Mouse (Mus musculus) liver, adult 2 months (tissue): ENCODE data around the gene Adrb1. TPM values are rescaled to one million over a fixed set of nuclear protein-coding genes. Genes with fewer than 3 reads are reported as not detected.

Experiments
- DNase-seq: peaks from one replicate; pipeline ENCODE4 v3.0.0-alpha.2; 2011; ENCODE audit warnings: low read depth, low spot score; ENCODE audit errors: extremely low read depth
- H3K27ac ChIP-seq: fragments of 200-500 bp; replicated peaks from 2 replicates; pipeline ENCODE4 v1.5.1; 2012; ENCODE audit warnings: low read depth, mild to moderate bottlenecking, control low read depth, inconsistent platforms, low read length; ENCODE audit not compliant: insufficient read depth
- H3K27me3 ChIP-seq: fragments of 200-500 bp; 2 replicates; pipeline ENCODE4 v1.6.1; 2012; ENCODE audit warnings: mild to moderate bottlenecking, moderate library complexity, low read length, inconsistent platforms; ENCODE audit not compliant: control insufficient read depth, insufficient read depth
- H3K36me3 ChIP-seq: fragments of 200-500 bp; 2 replicates; pipeline ENCODE4 v1.6.1; 2012; ENCODE audit warnings: low read length, inconsistent platforms; ENCODE audit not compliant: control insufficient read depth, insufficient read depth
- H3K4me1 ChIP-seq: fragments of 200-500 bp; 2 replicates; pipeline ENCODE4 v1.6.1; 2011; ENCODE audit warnings: low read length; ENCODE audit not compliant: control insufficient read depth, insufficient read depth
- H3K4me3 ChIP-seq: fragments of 200-500 bp; 2 replicates; pipeline ENCODE4 v1.5.1; 2011; ENCODE audit warnings: low read depth, mild to moderate bottlenecking, control low read depth, low read length, moderate library complexity; ENCODE audit not compliant: insufficient read depth
- H3K79me2 ChIP-seq: fragments of 200-500 bp; 2 replicates; pipeline ENCODE4 v1.6.1; 2012; ENCODE audit warnings: inconsistent platforms, mild to moderate bottlenecking, low read length, moderate library complexity; ENCODE audit not compliant: control insufficient read depth, insufficient read depth
- H3K9ac ChIP-seq: fragments of 200-500 bp; 2 replicates; pipeline ENCODE4 v1.6.1; 2012; ENCODE audit warnings: low read depth, mild to moderate bottlenecking, control low read depth, inconsistent platforms, low read length
- CTCF ChIP-seq: fragments of 200-500 bp; IDR thresholded peaks from 2 replicates; pipeline ENCODE4 v1.5.1; 2011; ENCODE audit warnings: low read depth, low read length, control low read depth
- POLR2A ChIP-seq: fragments of 200-500 bp; IDR thresholded peaks from 2 replicates; pipeline ENCODE4 v1.6.1; 2011; ENCODE audit warnings: low read length, control low read depth; ENCODE audit not compliant: insufficient read depth; ENCODE audit errors: extremely low read depth
- WGBS: fragments of 180-500 bp; shearing (Covaris S2); methylation state at CpG from one replicate; pipeline ENCODE4 v1.1.7; 2018; 5-methylcytosine and 5-hydroxymethylcytosine counted together
- polyA plus RNA-seq: library from polyadenylated mRNA; depleted of rRNA; stranded (reverse); fragments of >200 nt; gene quantifications from 2 replicates; pipeline ENCODE4 v1.2.3, GENCODE M21; 2012; rRNA removed
- total RNA-seq: library from RNA; depleted of rRNA; stranded (reverse); fragments of >200 nt; gene quantifications from 2 replicates; pipeline ENCODE4 v1.2.3, GENCODE M21; 2014; rRNA removed

Gene Adrb1
- total RNA-seq (0.40 and 0.65 TPM in 2 replicates), polyA plus RNA-seq (0.66 and 0.89 TPM in 2 replicates)

DNA sequence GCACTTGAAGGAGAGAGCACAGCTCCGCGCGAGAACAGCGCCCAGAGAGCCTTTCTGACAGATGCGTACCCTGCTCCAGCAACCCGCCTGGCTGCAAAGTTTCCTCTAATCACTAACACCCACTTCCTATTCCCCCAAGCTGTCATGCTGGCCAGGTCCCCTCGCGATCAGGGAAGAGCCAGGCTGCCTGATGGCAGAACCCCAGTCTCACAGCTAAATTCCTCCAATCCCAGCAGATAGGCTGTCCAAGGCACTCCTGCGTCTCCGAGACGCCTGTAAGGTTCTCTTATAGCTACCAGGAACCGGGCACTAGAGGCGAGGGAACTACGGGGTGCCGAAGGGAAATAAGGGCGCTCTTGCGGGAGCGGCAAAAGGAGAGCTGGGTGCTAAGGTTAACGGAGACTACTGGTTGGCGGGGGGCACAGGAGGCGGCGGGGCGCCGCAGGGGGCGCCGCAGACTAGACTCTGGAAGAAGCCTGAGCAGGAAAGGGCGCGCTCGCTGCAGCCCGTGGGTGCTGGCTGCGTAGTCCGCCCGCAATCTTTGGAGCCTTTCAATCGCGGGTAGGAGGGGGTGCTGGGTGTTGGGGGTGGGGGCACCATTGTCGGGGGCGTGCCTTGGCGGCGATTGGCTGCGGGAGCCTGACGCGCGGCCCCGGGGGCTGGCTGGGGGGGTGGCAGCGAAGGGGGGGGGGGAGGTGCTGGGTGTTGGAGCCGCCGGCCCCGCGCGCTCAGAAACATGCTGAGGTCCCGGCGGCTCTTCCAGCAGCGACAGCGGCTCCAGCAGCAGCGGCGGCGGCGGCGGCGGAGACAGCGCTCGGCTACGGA is at the start of gene Adrb1:
TSS of gene Adrb1 (plus strand) at position 813 of the 825 bp plus-strand sequence.
- H3K4me1 ChIP-seq = no peaks in the 10 kb centered on the region
- H3K79me2 ChIP-seq = no peaks in the 10 kb centered on the region
- H3K9ac ChIP-seq = peak within 1 kb of the TSS; percentile 36
- 3% methylated on average over 48 of the region's 63 CpGs for WGBS
- H3K27me3 ChIP-seq = peaks cover 20% of the 10 kb centered on the region
- no peak for DNase-seq
- no peak within 1 kb of the TSS for H3K27ac ChIP-seq
- no peak for TF ChIP-seq CTCF
- no peak for TF ChIP-seq POLR2A
- peak within 1 kb of the TSS; percentile 35 for H3K4me3 ChIP-seq
- H3K36me3 ChIP-seq = no peaks in the 10 kb centered on the region

DNA sequence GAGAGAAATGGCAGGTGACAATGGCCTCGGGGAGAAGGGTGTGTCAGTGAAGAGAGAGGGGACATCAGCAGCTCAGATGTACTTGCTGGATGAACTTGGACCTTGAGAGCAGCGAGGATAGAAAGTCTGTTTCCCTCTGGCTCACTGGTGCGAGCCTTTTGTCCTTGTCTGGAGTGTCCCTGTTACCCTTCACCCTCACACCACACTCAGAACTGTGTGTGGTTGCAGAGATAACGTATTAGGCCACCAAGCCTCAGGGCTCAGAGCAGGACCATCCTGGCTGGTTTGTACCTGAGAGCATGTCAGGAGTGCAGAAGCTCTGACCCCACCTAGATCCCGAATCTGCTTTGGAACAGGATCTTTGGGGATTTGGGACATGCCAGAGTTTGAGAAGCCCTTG is 46.3 kb upstream of the Adrb1 start:
- no peak for DNase-seq
- Histone ChIP-seq H3K27me3 (peaks cover 3% of the 10 kb centered on the region; the same call in 1 of the 2 replicates), H3K4me3 (no peak overlapping the region), H3K9ac (no peak overlapping the region), H3K4me1 (peaks cover 5% of the 10 kb centered on the region), H3K27ac (no peak overlapping the region), H3K36me3 (no peaks in the 10 kb centered on the region), H3K79me2 (no peaks in the 10 kb centered on the region)
- TF ChIP-seq CTCF = no peak
- no peak for TF ChIP-seq POLR2A
- 92% methylated on average over 5 of the region's 5 CpGs for WGBS

DNA sequence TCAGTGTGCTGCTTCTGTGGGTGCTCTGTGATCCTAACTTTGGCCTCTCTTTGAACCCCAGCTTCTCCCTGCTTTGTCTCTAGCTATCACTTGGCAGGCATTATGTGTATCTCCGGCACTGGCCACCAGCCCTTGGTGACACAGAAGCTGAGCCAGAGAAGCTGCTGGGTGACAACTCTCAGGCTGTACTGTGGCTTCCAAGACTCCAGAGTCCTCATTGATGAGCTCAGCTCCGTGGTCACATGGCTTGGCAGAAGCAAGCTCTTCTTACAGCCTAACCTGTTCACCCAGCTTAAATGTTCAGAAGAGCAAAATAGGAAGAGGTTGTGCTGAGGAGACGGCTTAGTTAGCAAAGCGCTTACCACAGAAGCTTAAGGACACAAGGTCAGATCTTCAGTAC is 45.5 kb upstream of the Adrb1 start:
- peak; percentile 93 for DNase-seq
- Histone ChIP-seq H3K27ac (no peak overlapping the region), H3K36me3 (no peaks in the 10 kb centered on the region), H3K4me1 (peaks cover 5% of the 10 kb centered on the region), H3K4me3 (no peak overlapping the region), H3K9ac (no peak overlapping the region), H3K79me2 (no peaks in the 10 kb centered on the region), H3K27me3 (no peaks in the 10 kb centered on the region; the same call in 1 of the 2 replicates)
- WGBS = 51% methylated on average over 4 of the region's 4 CpGs
- TF ChIP-seq POLR2A (no peak), CTCF (no peak)

DNA sequence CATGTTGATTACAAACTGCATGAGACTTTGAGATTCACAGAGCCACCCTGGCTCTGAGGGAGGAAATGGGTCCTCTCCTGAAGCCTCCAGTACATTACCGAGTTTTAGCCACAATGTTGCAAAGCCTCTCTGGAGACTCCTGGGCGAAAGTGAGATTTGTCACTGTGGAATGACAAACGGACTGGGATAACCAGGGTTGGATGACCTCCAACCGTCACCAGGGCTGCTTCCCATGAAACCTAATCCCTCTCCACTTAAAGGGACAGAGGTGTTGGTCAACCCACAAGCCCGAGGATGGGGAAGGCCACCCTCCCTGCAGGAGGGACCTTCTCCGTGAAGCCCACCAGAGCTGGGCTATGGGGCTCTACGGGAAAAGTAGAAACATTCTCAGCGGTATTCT is 44.4 kb upstream of the Adrb1 start:
- 48% methylated on average over 8 of the region's 8 CpGs for WGBS
- Histone ChIP-seq H3K36me3 (no peaks in the 10 kb centered on the region), H3K4me1 (peaks cover 5% of the 10 kb centered on the region), H3K9ac (no peak overlapping the region), H3K79me2 (no peaks in the 10 kb centered on the region), H3K27ac (no peak overlapping the region), H3K27me3 (no peaks in the 10 kb centered on the region; the same call in 1 of the 2 replicates), H3K4me3 (no peak overlapping the region)
- DNase-seq = peak; percentile 17
- no peak for TF ChIP-seq POLR2A
- TF ChIP-seq CTCF = no peak

DNA sequence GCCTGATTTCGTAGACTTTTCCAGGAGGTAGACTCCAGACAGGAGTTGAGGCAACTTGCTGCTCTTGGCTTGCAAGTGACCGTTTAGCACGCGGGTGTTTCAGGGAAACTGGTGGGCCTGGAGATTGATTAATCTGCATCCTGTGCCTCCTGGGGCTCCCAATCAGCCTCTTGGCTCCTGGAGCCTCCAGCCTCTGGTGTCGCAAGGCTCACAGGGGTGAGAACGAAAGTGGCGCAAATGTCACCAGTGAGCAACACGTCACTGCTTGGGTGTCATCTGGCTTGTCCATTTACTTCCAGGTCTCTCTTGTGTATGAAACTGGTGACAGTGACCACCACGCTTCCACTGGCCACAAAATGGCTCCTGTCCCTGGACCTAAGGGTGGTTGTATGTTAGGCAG is 43.5 kb upstream of the Adrb1 start:
- Histone ChIP-seq H3K9ac (no peak overlapping the region), H3K27ac (no peak overlapping the region), H3K4me1 (peaks cover 5% of the 10 kb centered on the region), H3K36me3 (no peaks in the 10 kb centered on the region), H3K79me2 (no peaks in the 10 kb centered on the region), H3K4me3 (no peak overlapping the region), H3K27me3 (no peaks in the 10 kb centered on the region; the same call in 1 of the 2 replicates)
- DNase-seq = peak; percentile 8
- 79% methylated on average over 9 of the region's 9 CpGs for WGBS
- TF ChIP-seq POLR2A (no peak), CTCF (no peak)

DNA sequence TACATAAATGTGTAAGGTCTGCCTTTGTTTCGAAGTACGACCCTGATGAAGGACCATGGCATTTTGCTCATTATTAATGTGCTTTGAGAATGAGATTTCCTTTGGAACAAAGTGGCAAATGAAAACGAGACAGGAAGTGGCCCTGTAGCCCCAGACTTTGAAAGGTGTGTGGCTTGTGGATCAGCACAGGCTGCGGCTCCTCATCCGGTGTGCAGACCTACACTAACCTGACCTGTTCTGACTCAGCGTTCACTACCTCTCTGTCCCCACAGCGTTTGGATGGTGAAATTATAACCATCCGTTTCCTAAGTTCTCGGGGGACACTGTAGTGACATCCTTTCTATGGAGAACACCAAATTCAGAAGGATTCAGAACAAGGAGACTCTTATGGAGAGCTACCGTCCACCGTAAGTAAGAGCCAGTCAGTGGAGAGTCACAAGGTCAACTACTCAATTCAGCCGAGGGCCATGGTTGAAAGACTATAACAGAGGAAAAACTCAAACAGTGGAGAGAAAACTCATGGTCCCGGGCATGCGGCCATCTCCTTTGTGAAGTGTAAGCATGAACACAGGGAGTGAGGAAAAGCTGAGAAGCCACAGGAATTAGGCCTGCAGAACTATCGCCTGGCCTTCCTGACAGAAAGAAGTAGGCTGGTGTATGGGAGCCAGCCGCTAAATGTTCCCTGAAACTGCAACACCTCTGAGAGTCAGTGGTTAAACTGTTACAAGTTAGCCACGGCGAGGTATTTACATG is 42.6 kb upstream of the Adrb1 start:
- H3K27ac ChIP-seq = no peak overlapping the region
- H3K27me3 ChIP-seq = no peaks in the 10 kb centered on the region; the same call in 1 of the 2 replicates
- WGBS = 62% methylated on average over 18 of the region's 18 CpGs

More for the DNA sequence above, 42.6 kb upstream of the Adrb1 start:
- Histone ChIP-seq H3K4me1 (peaks cover 7% of the 10 kb centered on the region), H3K36me3 (no peaks in the 10 kb centered on the region), H3K4me3 (no peak overlapping the region), H3K79me2 (no peaks in the 10 kb centered on the region), H3K9ac (no peak overlapping the region)
- TF ChIP-seq CTCF (no peak), POLR2A (no peak)
- DNase-seq = no peak
